Mouse (Mus musculus) megakaryocyte, embryonic 14.5 days (primary cell): Measurements from ENCODE around the gene Pkn1.

Experiments
- FLI1 ChIP-seq: IDR thresholded peaks from 2 replicates; pipeline ENCODE4 v1.6.1; 2012; ENCODE audit warnings: low read length, inconsistent platforms, mixed read lengths
- GATA1 ChIP-seq: IDR thresholded peaks from 3 replicates; pipeline ENCODE4 v1.6.1; 2012; ENCODE audit warnings: mixed read lengths, low read length, inconsistent platforms, borderline replicate concordance

DNA sequence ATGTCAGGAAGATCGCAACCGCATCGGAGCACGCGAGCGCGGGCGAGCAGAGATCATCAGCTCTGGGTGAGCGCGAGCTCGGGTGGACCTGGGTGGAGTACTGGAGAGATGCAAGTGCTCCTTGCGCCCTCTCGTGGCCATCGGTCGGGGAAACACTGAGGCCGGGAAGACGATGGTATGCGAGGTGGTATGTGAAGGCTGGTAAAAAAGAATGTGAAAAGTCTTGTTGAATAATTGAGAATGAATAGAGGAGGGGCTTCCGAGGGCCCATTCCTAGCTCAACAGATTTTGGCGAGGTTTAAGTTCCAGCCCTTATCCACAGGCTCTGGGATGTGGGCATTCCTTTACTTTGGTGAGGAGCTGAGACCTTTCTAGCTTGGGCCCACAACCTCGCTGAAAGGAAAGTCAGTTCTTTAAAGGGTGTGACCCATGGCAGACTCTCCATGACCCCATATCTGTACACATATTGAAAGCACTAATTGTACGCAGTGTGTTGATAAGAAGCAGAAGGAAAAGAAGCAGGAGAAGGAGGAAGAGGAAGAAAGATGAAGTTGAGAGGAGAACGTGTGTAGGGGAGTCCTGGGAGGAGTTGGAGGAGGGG, 76.5 kb downstream of the Pkn1 start:
- TF ChIP-seq GATA1 (no peak), FLI1 (no peak)
